In the genomic region with DNA sequence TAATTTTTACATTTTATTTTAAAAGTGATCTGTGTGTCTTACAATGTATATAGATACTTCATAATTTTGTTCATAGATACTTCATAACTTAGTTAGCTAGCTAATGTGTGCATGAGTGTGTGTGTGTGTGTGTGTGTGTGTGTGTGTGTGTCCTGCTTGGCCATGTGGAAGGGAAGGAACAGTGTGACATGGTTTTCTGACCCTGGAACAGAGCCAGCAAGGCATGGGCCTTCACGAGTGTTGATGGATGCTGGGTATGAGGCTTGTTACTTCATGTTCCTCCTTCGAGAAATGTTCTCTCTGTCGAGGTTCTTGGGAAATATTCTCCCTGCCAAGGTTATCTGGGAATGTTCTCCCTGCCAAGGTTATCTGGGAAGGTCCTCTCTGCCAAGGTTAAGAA, we compare ENCODE assay signal across 22 mouse cellular contexts. TPM values are rescaled to one million over a fixed set of nuclear protein-coding genes. Genes with fewer than 3 reads are reported as not detected.
"Had no signal": no experiment of that assay in that cellular context is flagged by ENCODE, and none has a peak within 500 bp of the region (broad histone marks: within the 10 kb centered on the region; RNA-seq: fewer than 3 reads in every experiment).

No protein-coding gene starts in this region.

- DNase-seq: left cerebral cortex, postnatal 4 days; liver; liver, embryonic 13.5 days; liver, postnatal 0 days; lung, adult 18-20 months; lung, adult 2 months; lung, embryonic 14.5 days; lung, postnatal 10 days; lung, postnatal 14 days; lung, postnatal 36 days; lung, postnatal 4 days; midbrain, embryonic 14.5 days had no signal

RNA-seq across cellular contexts. Expression of gene Gm47996, which starts 23.8 kb away (rescaled TPM):
- total RNA-seq: left cerebral cortex, postnatal 10 days; left cerebral cortex, postnatal 14 days; left cerebral cortex, postnatal 25 days; left cerebral cortex, postnatal 36 days; left cerebral cortex, postnatal 4 days; liver, adult 2 months; megakaryocyte progenitor cell, adult 5-6 weeks; megakaryocyte, adult 5-6 weeks; megakaryocyte-erythroid progenitor cell, adult 5-6 weeks; midbrain, postnatal 0 days; monocyte, adult 5-6 weeks had no signal

RNA-seq across cellular contexts. Expression of gene 3110040M04Rik, which starts 29.8 kb away (rescaled TPM):
- total RNA-seq: left cerebral cortex, postnatal 10 days; left cerebral cortex, postnatal 14 days; left cerebral cortex, postnatal 25 days; left cerebral cortex, postnatal 36 days; left cerebral cortex, postnatal 4 days; liver, adult 2 months; megakaryocyte progenitor cell, adult 5-6 weeks; midbrain, postnatal 0 days; monocyte, adult 5-6 weeks had no signal

RNA-seq across cellular contexts. Expression of gene Gm47995, which starts 35.5 kb away (rescaled TPM):
- total RNA-seq: left cerebral cortex, postnatal 10 days; left cerebral cortex, postnatal 14 days; left cerebral cortex, postnatal 25 days; left cerebral cortex, postnatal 36 days; left cerebral cortex, postnatal 4 days; liver, adult 2 months; megakaryocyte progenitor cell, adult 5-6 weeks; midbrain, postnatal 0 days; monocyte, adult 5-6 weeks had no signal

RNA-seq across cellular contexts. Expression of gene Gm8947, which starts 41.6 kb away (rescaled TPM):
- total RNA-seq: left cerebral cortex, postnatal 10 days; left cerebral cortex, postnatal 14 days; left cerebral cortex, postnatal 25 days; left cerebral cortex, postnatal 36 days; left cerebral cortex, postnatal 4 days; liver, adult 2 months; megakaryocyte-erythroid progenitor cell, adult 5-6 weeks; midbrain, postnatal 0 days; monocyte, adult 5-6 weeks had no signal

RNA-seq across cellular contexts. Expression of gene Gm47985, which starts 51.4 kb away (rescaled TPM):
- total RNA-seq: left cerebral cortex, postnatal 10 days; left cerebral cortex, postnatal 14 days; left cerebral cortex, postnatal 25 days; left cerebral cortex, postnatal 36 days; left cerebral cortex, postnatal 4 days; liver, adult 2 months; midbrain, postnatal 0 days; monocyte, adult 5-6 weeks had no signal
